Mouse (Mus musculus) myocyte (in vitro differentiated cells): ENCODE measurements at regions not wholly inside any gene's neighbourhood (a gene's known extent, or its start where the extent isn't known, plus 50 kb on each side); places are given as distances from the start of the nearest gene placed in this dataset.
A peak's percentile ranks its signal among the peaks of the same experiment; 100 is the strongest.

ENCODE experiments used
- H3K27me3 ChIP-seq: one replicate; pipeline ENCODE4 v1.6.1; 2011; ENCODE audit not compliant: control insufficient read depth, insufficient read depth, insufficient read length
- H3K36me3 ChIP-seq: one replicate; pipeline ENCODE4 v1.6.1; 2011; ENCODE audit not compliant: control insufficient read depth, insufficient read depth
- H3K4me2 ChIP-seq: one replicate; pipeline ENCODE4 v1.6.1; 2011; ENCODE audit warnings: low read depth, control low read depth
- H3K4me3 ChIP-seq: one replicate; pipeline ENCODE4 v1.5.1; 2011; ENCODE audit warnings: mild to moderate bottlenecking, control low read depth, moderate library complexity
- H3K79me2 ChIP-seq: one replicate; pipeline ENCODE4 v1.6.1; 2011; ENCODE audit not compliant: control insufficient read depth, insufficient read depth
- H3ac ChIP-seq: one replicate; pipeline ENCODE4 v1.6.1; 2011; ENCODE audit not compliant: control insufficient read depth, insufficient read length
- CEBPB ChIP-seq: IDR thresholded peaks from 2 replicates; pipeline ENCODE4 v1.6.1; 2011; ENCODE audit warnings: mild to moderate bottlenecking, moderate library complexity; ENCODE audit not compliant: poor library complexity, insufficient read depth, severe bottlenecking
- E2F4 ChIP-seq: IDR thresholded peaks from one replicate; pipeline ENCODE4 v1.6.1; 2011; ENCODE audit warnings: mild to moderate bottlenecking, control low read depth, moderate library complexity; ENCODE audit not compliant: insufficient read depth
- MAX ChIP-seq: IDR thresholded peaks from one replicate; pipeline ENCODE4 v1.6.1; 2011; ENCODE audit warnings: low read depth, mild to moderate bottlenecking, control low read depth
- MYOD1 ChIP-seq, 3 experiments: IDR thresholded peaks; one replicate each; pipeline ENCODE4 v1.6.1; 2011; ENCODE audit warnings: control low read depth in 2 of 3, low read depth in 2 of 3, mild to moderate bottlenecking in 2 of 3, moderate library complexity in 1 of 3; ENCODE audit not compliant: insufficient read length in 2 of 3, control insufficient read depth in 1 of 3
- MYOG ChIP-seq, 3 experiments: IDR thresholded peaks; one replicate each; pipeline ENCODE4 v1.6.1; 2011; ENCODE audit warnings: control low read depth in 2 of 3, low read depth in 2 of 3, mild to moderate bottlenecking in 2 of 3; ENCODE audit not compliant: insufficient read length in 2 of 3, control insufficient read depth in 1 of 3, insufficient read depth in 1 of 3
- POLR2A ChIP-seq: IDR thresholded peaks from one replicate; pipeline ENCODE4 v1.6.1; 2011; ENCODE audit warnings: low read depth, mild to moderate bottlenecking, control low read depth, moderate library complexity; ENCODE audit not compliant: insufficient read length
- POLR2AphosphoS2 ChIP-seq: IDR thresholded peaks from one replicate; pipeline ENCODE4 v1.6.1; 2011; ENCODE audit warnings: low read depth, control low read depth; ENCODE audit not compliant: insufficient read length
- REST ChIP-seq: IDR thresholded peaks from one replicate; pipeline ENCODE4 v1.6.1; 2011; ENCODE audit warnings: mild to moderate bottlenecking, control low read depth, moderate library complexity; ENCODE audit not compliant: insufficient read depth, insufficient read length
- SRF ChIP-seq: IDR thresholded peaks from one replicate; pipeline ENCODE4 v1.6.1; 2011; ENCODE audit warnings: low read depth; ENCODE audit not compliant: control insufficient read depth, insufficient read length
- TCF12 ChIP-seq: IDR thresholded peaks from one replicate; pipeline ENCODE4 v1.6.1; 2011; ENCODE audit warnings: mild to moderate bottlenecking, control low read depth; ENCODE audit not compliant: poor library complexity, insufficient read depth, severe bottlenecking
- TCF3 ChIP-seq: IDR thresholded peaks from one replicate; pipeline ENCODE4 v1.6.1; 2011; ENCODE audit warnings: low read depth, control low read depth; ENCODE audit not compliant: insufficient read length
- USF1 ChIP-seq: IDR thresholded peaks from one replicate; pipeline ENCODE4 v1.6.1; 2011; ENCODE audit warnings: low read depth, mild to moderate bottlenecking, control low read depth, moderate library complexity

DNA sequence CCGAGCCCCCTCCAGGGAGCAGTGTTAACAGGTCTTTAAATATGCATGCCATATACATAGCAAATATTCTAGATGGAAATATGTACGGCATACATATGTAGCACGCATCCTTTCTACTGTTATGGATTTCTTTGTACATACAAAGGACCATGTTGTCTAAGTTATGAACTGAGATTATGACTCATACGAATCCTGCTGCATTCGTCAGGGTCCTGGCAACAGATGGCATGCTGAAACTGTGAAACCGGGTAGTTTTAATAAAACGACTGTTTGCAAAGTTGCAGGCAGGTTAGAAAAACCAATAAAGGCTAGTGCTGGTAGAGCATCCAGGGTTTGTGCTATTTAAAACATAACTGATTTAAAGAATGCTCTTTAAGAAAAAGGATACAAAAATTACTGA, 88.8 kb upstream of the Tlk1 start:
- Histone ChIP-seq H3K79me2 (no peaks in the 10 kb centered on the region), H3K27me3 (no peaks in the 10 kb centered on the region), H3ac (no peak overlapping the region), H3K36me3 (no peaks in the 10 kb centered on the region), H3K4me3 (no peak overlapping the region), H3K4me2 (no peak overlapping the region)
- TF ChIP-seq CEBPB, result no peak
- TF ChIP-seq MYOG (IDR thresholded peaks at IDR 0.05; ENCODE audit: control insufficient read depth in 1 of 3, insufficient read depth in 1 of 3, insufficient read length in 2 of 3, low read depth in 2 of 3), result no peak
- no peak for TF ChIP-seq USF1
- TF ChIP-seq POLR2AphosphoS2, result no peak
- TF ChIP-seq E2F4, result no peak

GRCm38 (mm10) chr2:70909401-70909800, 83.9 kb upstream of the Tlk1 start:
- TF ChIP-seq USF1 (no peak), E2F4 (no peak), MYOG (IDR thresholded peaks at IDR 0.05; ENCODE audit: control insufficient read depth in 1 of 3, insufficient read depth in 1 of 3, insufficient read length in 2 of 3, low read depth in 2 of 3) (no peak), TCF12 (no peak), CEBPB (no peak), MYOD1 (IDR thresholded peaks at IDR 0.05; ENCODE audit: control insufficient read depth in 1 of 3, insufficient read length in 2 of 3, low read depth in 2 of 3) (no peak)
- no peaks in the 10 kb centered on the region for H3K79me2 ChIP-seq
- no peaks in the 10 kb centered on the region for H3K36me3 ChIP-seq
- H3K27me3 ChIP-seq, result no peaks in the 10 kb centered on the region
- H3ac ChIP-seq, result no peak overlapping the region
- no peak overlapping the region for H3K4me2 ChIP-seq
- H3K4me3 ChIP-seq, result no peak overlapping the region

DNA sequence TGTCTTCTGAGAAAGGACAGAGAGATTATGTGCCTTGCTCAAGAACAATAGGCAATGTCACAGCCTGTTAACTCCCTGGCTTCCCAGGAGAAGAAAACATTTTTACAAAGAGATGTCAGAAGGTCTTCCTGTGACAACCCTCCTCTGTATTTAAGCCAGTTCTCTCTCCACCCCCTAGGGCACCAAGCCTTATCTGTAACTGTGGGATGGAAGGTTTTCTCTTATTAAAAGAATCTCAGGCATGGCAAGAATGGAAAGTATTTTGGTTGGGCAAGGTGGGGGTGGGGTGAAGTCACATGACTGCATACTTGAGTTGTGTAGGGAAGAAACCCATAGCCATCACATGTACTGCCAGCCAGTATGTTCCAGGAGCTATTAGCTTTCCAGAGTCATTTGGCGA, 83.1 kb upstream of the Tlk1 start:
- no peak overlapping the region for H3ac ChIP-seq
- no peak overlapping the region for H3K4me2 ChIP-seq
- H3K27me3 ChIP-seq, result no peaks in the 10 kb centered on the region
- TF ChIP-seq E2F4 (no peak), REST (no peak), USF1 (peak; percentile 63)
- no peaks in the 10 kb centered on the region for H3K79me2 ChIP-seq
- H3K36me3 ChIP-seq, result no peaks in the 10 kb centered on the region
- H3K4me3 ChIP-seq, result no peak overlapping the region

GRCm38 (mm10) chr2:70906216-70906615, 80.7 kb upstream of the Tlk1 start:
- Histone ChIP-seq H3K4me3 (no peak overlapping the region), H3K36me3 (no peaks in the 10 kb centered on the region), H3ac (no peak overlapping the region), H3K27me3 (no peaks in the 10 kb centered on the region), H3K79me2 (no peaks in the 10 kb centered on the region), H3K4me2 (no peak overlapping the region)
- TF ChIP-seq MAX (no peak), SRF (no peak), CEBPB (no peak), TCF12 (no peak), REST (no peak), E2F4 (no peak), MYOG (IDR thresholded peaks at IDR 0.05; ENCODE audit: control insufficient read depth in 1 of 3, insufficient read depth in 1 of 3, insufficient read length in 2 of 3, low read depth in 2 of 3) (no peak), USF1 (no peak), TCF3 (no peak)

- H3K4me2 ChIP-seq, result no peak overlapping the region
- no peaks in the 10 kb centered on the region for H3K27me3 ChIP-seq
- H3ac ChIP-seq, result no peak overlapping the region
- H3K4me3 ChIP-seq, result no peak overlapping the region
- H3K36me3 ChIP-seq, result no peaks in the 10 kb centered on the region
- no peak for TF ChIP-seq USF1
- TF ChIP-seq TCF12, result no peak
- TF ChIP-seq TCF3, result no peak
- TF ChIP-seq CEBPB, result no peak
- no peak for TF ChIP-seq REST
- peak in 2 of 3 experiments; percentile 42 to 66 for TF ChIP-seq MYOD1 (IDR thresholded peaks at IDR 0.05; ENCODE audit: control insufficient read depth in 1 of 3, insufficient read length in 2 of 3, low read depth in 2 of 3)
- TF ChIP-seq POLR2A, result no peak
- no peak for TF ChIP-seq MAX
- peak in 2 of 3 experiments; percentile 65 to 87 for TF ChIP-seq MYOG (IDR thresholded peaks at IDR 0.05; ENCODE audit: control insufficient read depth in 1 of 3, insufficient read depth in 1 of 3, insufficient read length in 2 of 3, low read depth in 2 of 3)
- no peak for TF ChIP-seq E2F4
- no peaks in the 10 kb centered on the region for H3K79me2 ChIP-seq
Measured at GRCm38 (mm10) chr2:70904429-70904828, 78.9 kb upstream of the Tlk1 start.

DNA sequence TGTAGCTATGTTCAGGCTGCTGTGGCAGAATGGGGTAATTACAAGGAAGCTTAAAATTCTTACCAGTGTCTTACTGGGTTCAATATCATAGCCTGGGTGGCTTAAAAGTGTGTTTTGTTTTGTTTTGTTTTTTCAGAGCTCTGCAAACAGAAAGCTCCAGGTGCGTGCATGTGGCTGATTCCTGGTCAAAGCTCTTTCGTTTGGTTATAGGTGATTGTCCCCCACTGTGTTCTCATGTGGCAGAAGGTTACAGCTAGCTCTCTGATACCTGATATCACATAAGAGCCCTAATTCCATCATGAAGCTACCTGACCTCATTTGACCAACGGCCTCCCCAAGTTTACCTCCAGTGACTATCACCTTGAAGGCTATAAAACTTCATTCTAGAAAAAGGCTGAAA, 76.7 kb upstream of the Tlk1 start:
- H3K4me3 ChIP-seq, result no peak overlapping the region
- no peaks in the 10 kb centered on the region for H3K27me3 ChIP-seq
- no peaks in the 10 kb centered on the region for H3K36me3 ChIP-seq
- TF ChIP-seq CEBPB (no peak), TCF12 (no peak), POLR2A (no peak), E2F4 (no peak), TCF3 (no peak), REST (no peak), SRF (no peak), MAX (no peak), MYOD1 (IDR thresholded peaks at IDR 0.05; ENCODE audit: control insufficient read depth in 1 of 3, insufficient read length in 2 of 3, low read depth in 2 of 3) (no peak), MYOG (IDR thresholded peaks at IDR 0.05; ENCODE audit: control insufficient read depth in 1 of 3, insufficient read depth in 1 of 3, insufficient read length in 2 of 3, low read depth in 2 of 3) (no peak), POLR2AphosphoS2 (no peak), USF1 (no peak)
- no peak overlapping the region for H3ac ChIP-seq
- H3K79me2 ChIP-seq, result no peaks in the 10 kb centered on the region
- no peak overlapping the region for H3K4me2 ChIP-seq
